Mouse (Mus musculus) heart, embryonic 10.5 days (tissue): ENCODE measurements at regions not wholly inside any gene's neighbourhood (a gene's known extent, or its start where the extent isn't known, plus 50 kb on each side); places are given as distances from the start of the nearest gene placed in this dataset.

Source experiments
- DNase-seq: peaks from one replicate; pipeline ENCODE4 v3.0.0-alpha.2; 2017; ENCODE audit warnings: low spot score
- H3K27ac ChIP-seq: fragments of 300-500 bp; sonication (generic); 2 replicates; pipeline ENCODE4 v1.5.1; 2016; ENCODE audit warnings: mild to moderate bottlenecking
- H3K27me3 ChIP-seq: fragments of 300-500 bp; sonication (generic); 2 replicates; pipeline ENCODE4 v1.6.1; 2016; ENCODE audit warnings: mild to moderate bottlenecking; ENCODE audit not compliant: poor library complexity, insufficient read depth, severe bottlenecking
- H3K36me3 ChIP-seq: fragments of 300-500 bp; sonication (generic); 2 replicates; pipeline ENCODE4 v1.6.1; 2016; ENCODE audit warnings: mild to moderate bottlenecking, moderate library complexity
- H3K4me1 ChIP-seq: fragments of 300-500 bp; sonication (generic); 2 replicates; pipeline ENCODE4 v1.6.1; 2016; ENCODE audit warnings: mild to moderate bottlenecking
- H3K4me3 ChIP-seq: fragments of 300-500 bp; sonication (generic); 2 replicates; pipeline ENCODE4 v1.5.1; 2016; ENCODE audit warnings: mild to moderate bottlenecking, moderate library complexity
- H3K9me3 ChIP-seq: fragments of 300-500 bp; sonication (generic); 2 replicates; pipeline ENCODE4 v1.6.1; 2016; ENCODE audit warnings: mild to moderate bottlenecking, moderate library complexity
- WGBS: fragments of 180-500 bp; shearing (Covaris S2); methylation state at CpG from one replicate; pipeline ENCODE4 v1.1.7; 2016; 5-methylcytosine and 5-hydroxymethylcytosine counted together

GRCm38 (mm10) chr12:10078341-10078740 is 291.4 kb upstream of the Nt5c1b start:
- Histone ChIP-seq H3K36me3 (no peaks in the 10 kb centered on the region), H3K9me3 (no peaks in the 10 kb centered on the region), H3K4me1 (no peaks in the 10 kb centered on the region), H3K27me3 (no peaks in the 10 kb centered on the region), H3K4me3 (no peak overlapping the region), H3K27ac (no peak overlapping the region)
- 73% methylated on average over 5 of the region's 5 CpGs for WGBS
- no peak for DNase-seq

GRCm38 (mm10) chr12:10079482-10079881 is 290.3 kb upstream of the Nt5c1b start:
- no peak for DNase-seq
- Histone ChIP-seq H3K27me3 (no peaks in the 10 kb centered on the region), H3K9me3 (no peaks in the 10 kb centered on the region), H3K4me1 (no peaks in the 10 kb centered on the region), H3K36me3 (no peaks in the 10 kb centered on the region), H3K4me3 (no peak overlapping the region), H3K27ac (no peak overlapping the region)
- WGBS = 49% methylated on average over 9 of the region's 9 CpGs

- Histone ChIP-seq H3K27me3 (no peaks in the 10 kb centered on the region), H3K27ac (no peak overlapping the region), H3K4me3 (no peak overlapping the region), H3K4me1 (no peaks in the 10 kb centered on the region), H3K36me3 (no peaks in the 10 kb centered on the region), H3K9me3 (no peaks in the 10 kb centered on the region)
- WGBS = 59% methylated on average over 1 of the region's 1 CpGs
- DNase-seq = no peak
Measured at GRCm38 (mm10) chr12:10112874-10113453, 256.8 kb upstream of the Nt5c1b start.

- no peak overlapping the region for H3K27ac ChIP-seq
- peak; percentile 77 for DNase-seq
- H3K27me3 ChIP-seq = peaks cover 6% of the 10 kb centered on the region; the same call in 1 of the 2 replicates
- H3K4me3 ChIP-seq = no peak overlapping the region
- 5% methylated on average over 2 of the region's 2 CpGs for whole genome bisulfite sequencing
- peaks cover 20% of the 10 kb centered on the region for H3K4me1 ChIP-seq
- H3K9me3 ChIP-seq = no peaks in the 10 kb centered on the region
- H3K36me3 ChIP-seq = no peaks in the 10 kb centered on the region
Measured at GRCm38 (mm10) chr12:10122102-10122501, 247.7 kb upstream of the Nt5c1b start.

- Histone ChIP-seq H3K4me3 (no peak overlapping the region), H3K27ac (no peak overlapping the region), H3K27me3 (no peaks in the 10 kb centered on the region), H3K9me3 (no peaks in the 10 kb centered on the region), H3K4me1 (peaks cover 13% of the 10 kb centered on the region), H3K36me3 (no peaks in the 10 kb centered on the region)
- WGBS = 17% methylated on average over 3 of the region's 3 CpGs
- no peak for DNase-seq
Measured at GRCm38 (mm10) chr12:10127995-10128573, 241.7 kb upstream of the Nt5c1b start.

GRCm38 (mm10) chr12:10134141-10134540 is 235.6 kb upstream of the Nt5c1b start:
- DNase-seq = no peak
- Histone ChIP-seq H3K4me1 (peaks cover 12% of the 10 kb centered on the region), H3K4me3 (no peak overlapping the region), H3K27me3 (no peaks in the 10 kb centered on the region), H3K9me3 (no peaks in the 10 kb centered on the region), H3K36me3 (no peaks in the 10 kb centered on the region), H3K27ac (no peak overlapping the region)
- 4% methylated on average over 3 of the region's 3 CpGs for WGBS

GRCm38 (mm10) chr12:10135915-10136314 is 233.9 kb upstream of the Nt5c1b start:
- WGBS = 13% methylated on average over 2 of the region's 2 CpGs
- Histone ChIP-seq H3K36me3 (no peaks in the 10 kb centered on the region), H3K27me3 (no peaks in the 10 kb centered on the region), H3K27ac (no peak overlapping the region), H3K4me1 (peaks cover 12% of the 10 kb centered on the region), H3K9me3 (no peaks in the 10 kb centered on the region), H3K4me3 (no peak overlapping the region)
- DNase-seq = no peak

- Histone ChIP-seq H3K27me3 (no peaks in the 10 kb centered on the region), H3K4me1 (no peaks in the 10 kb centered on the region), H3K4me3 (no peak overlapping the region), H3K36me3 (no peaks in the 10 kb centered on the region), H3K27ac (no peak overlapping the region), H3K9me3 (no peaks in the 10 kb centered on the region)
- no peak for DNase-seq
Measured at GRCm38 (mm10) chr12:10140131-10140530, 229.6 kb upstream of the Nt5c1b start.

GRCm38 (mm10) chr12:10160837-10161236 is 208.9 kb upstream of the Nt5c1b start:
- no peak for DNase-seq
- 35% methylated on average over 1 of the region's 1 CpGs for WGBS
- Histone ChIP-seq H3K9me3 (no peaks in the 10 kb centered on the region), H3K4me3 (no peak overlapping the region), H3K36me3 (no peaks in the 10 kb centered on the region), H3K4me1 (0 out of 2 replicates have a peak, but pooled peaks cover 4% of the 10 kb centered on the region), H3K27ac (peak overlapping the region; percentile 57), H3K27me3 (no peaks in the 10 kb centered on the region)

GRCm38 (mm10) chr12:10168042-10168441 is 201.7 kb upstream of the Nt5c1b start:
- Histone ChIP-seq H3K27ac (no peak overlapping the region), H3K9me3 (no peaks in the 10 kb centered on the region), H3K4me3 (no peak overlapping the region), H3K36me3 (no peaks in the 10 kb centered on the region), H3K4me1 (no peaks in the 10 kb centered on the region), H3K27me3 (no peaks in the 10 kb centered on the region)
- DNase-seq = no peak

- DNase-seq = no peak
- H3K9me3 ChIP-seq = no peaks in the 10 kb centered on the region
- no peak overlapping the region for H3K4me3 ChIP-seq
- H3K4me1 ChIP-seq = no peaks in the 10 kb centered on the region
- H3K36me3 ChIP-seq = no peaks in the 10 kb centered on the region
- no peak overlapping the region for H3K27ac ChIP-seq
- no peaks in the 10 kb centered on the region for H3K27me3 ChIP-seq
Measured at GRCm38 (mm10) chr12:10168581-10168980, 201.2 kb upstream of the Nt5c1b start.

GRCm38 (mm10) chr12:10178718-10179117 is 191.1 kb upstream of the Nt5c1b start:
- whole genome bisulfite sequencing = 91% methylated on average over 4 of the region's 4 CpGs
- no peak overlapping the region for H3K4me3 ChIP-seq
- no peaks in the 10 kb centered on the region for H3K4me1 ChIP-seq
- no peaks in the 10 kb centered on the region for H3K27me3 ChIP-seq
- no peaks in the 10 kb centered on the region for H3K36me3 ChIP-seq
- no peaks in the 10 kb centered on the region for H3K9me3 ChIP-seq
- DNase-seq = no peak
- no peak overlapping the region for H3K27ac ChIP-seq

- H3K4me1 ChIP-seq = no peaks in the 10 kb centered on the region
- H3K4me3 ChIP-seq = no peak overlapping the region
- no peaks in the 10 kb centered on the region for H3K36me3 ChIP-seq
- DNase-seq = no peak
- WGBS = 69% methylated on average over 1 of the region's 1 CpGs
- no peaks in the 10 kb centered on the region for H3K9me3 ChIP-seq
- no peak overlapping the region for H3K27ac ChIP-seq
- H3K27me3 ChIP-seq = no peaks in the 10 kb centered on the region
Measured at GRCm38 (mm10) chr12:10179147-10179814, 190.5 kb upstream of the Nt5c1b start.
